Mouse (Mus musculus) lung, adult 2 months (tissue): ENCODE data around the gene Eva1c.

Source experiments
- CTCF ChIP-seq: fragments of 200-500 bp; IDR thresholded peaks from 2 replicates; pipeline ENCODE4 v1.5.1; 2011; ENCODE audit warnings: mild to moderate bottlenecking, low read length, control low read depth; ENCODE audit not compliant: insufficient read depth
- POLR2A ChIP-seq: fragments of 200-500 bp; IDR thresholded peaks from 2 replicates; pipeline ENCODE4 v1.6.1; 2011; ENCODE audit warnings: low read depth, mild to moderate bottlenecking, control low read depth, low read length, borderline replicate concordance; ENCODE audit errors: extremely low read depth

- peak; percentile 92 for TF ChIP-seq CTCF
- TF ChIP-seq POLR2A, result no peak
These were observed 98.9 kb downstream of the Eva1c start for GRCm38 (mm10) chr16:90925461-90925860.
